Mouse (Mus musculus): ENCODE data around the gene Ptgfrn.

Gene Ptgfrn

DNA sequence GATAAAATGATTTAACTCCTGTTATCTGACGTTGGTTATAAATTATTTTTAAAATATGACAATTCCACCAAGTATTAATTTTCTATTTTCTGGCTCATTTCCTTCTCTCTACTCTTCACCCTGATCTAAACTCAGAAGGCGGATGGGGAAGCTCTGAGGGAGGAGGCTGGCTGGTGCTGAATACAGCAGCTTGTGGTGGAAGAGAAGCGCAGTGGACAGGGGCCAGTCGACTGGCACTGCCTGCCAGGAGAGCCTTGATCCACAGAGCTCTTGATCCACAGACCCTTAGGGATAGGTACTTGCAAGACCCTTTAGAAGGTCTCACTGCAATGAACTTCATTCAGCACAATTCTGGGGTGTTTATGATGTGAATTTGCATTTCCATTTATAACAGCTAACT lies 29.2 kb downstream of the Ptgfrn start:
- no peak for DNase-seq (ENCODE audit: low read depth in 1 of 2, low spot score in 2 of 2)

DNA sequence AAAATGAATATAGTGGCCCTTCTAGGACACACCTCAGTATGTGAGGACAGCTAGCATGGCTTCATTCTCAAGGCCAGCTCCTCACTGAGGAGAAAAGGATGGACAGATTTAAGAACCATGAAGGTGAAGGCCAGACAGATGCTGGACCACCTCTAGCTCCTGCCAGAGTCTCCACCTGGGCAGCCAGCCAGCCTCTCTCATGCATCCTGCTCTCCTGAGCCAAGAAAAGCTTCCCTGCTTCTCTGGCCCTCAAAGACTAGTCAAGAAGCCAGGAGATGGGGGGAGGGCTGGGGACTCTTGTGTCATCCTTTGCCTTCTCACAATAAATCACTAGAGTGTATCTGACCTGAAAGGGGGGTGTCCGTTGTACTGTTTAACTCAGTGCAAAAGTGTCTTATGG lies 31.7 kb downstream of the Ptgfrn start:
- DNase-seq (ENCODE audit: low read depth in 1 of 2, low spot score in 2 of 2), result no peak

DNA sequence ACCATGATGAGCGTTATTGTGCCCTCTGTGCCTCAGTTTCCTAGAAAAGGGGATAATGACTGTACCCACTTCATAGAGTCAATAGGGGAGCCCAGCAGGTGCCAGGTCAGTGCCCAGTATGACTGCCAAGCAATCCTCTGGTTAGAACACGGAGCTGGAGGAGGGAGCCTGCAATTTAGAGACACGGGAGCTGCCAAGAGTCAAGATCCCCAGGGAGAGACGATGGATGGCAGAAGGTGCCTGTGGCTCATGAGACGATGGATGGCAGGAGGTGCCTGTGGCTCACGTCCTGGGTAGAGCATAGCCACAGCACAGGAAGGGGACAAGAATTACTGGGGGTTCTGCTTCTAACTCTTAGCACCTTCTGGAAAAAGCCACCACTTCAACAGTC lies 32.4 kb downstream of the Ptgfrn start:
- no peak for DNase-seq (ENCODE audit: low read depth in 1 of 2, low spot score in 2 of 2)

DNA sequence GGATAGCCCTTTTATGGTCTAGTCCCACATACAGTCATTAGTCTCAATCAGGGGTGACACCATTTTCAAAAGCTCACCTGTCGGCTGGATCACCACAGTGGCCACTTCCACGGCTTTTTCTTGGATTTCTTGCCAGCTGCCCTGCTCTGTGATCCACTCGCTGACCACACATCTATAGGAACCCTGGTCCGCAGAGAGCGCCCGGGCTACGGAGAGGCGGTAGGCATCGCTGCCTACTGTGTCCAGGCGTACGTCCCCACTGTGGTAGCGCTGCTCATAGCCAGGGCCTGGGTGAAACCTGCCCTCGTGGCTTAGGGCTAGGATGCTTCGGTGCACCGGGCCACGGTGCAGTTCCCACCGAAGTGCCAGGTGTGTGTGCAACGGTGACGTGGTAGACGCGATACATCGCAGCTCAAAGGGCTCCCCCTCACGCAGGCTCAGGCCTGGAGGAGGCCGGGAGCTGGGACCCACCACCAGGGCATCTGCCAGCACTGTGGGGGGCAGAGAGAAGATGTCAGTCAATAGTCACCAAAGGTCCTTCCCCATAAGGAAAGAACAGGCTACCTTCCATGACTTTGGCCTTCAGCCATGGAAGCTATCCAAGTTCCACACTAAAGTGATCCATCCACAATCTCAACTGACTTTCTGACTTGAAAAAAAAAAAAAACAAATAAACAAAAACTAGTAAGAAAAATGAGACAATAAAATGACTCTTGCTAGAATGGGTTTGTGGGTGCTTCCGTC lies 32.9 kb downstream of the Ptgfrn start:
- no peak for DNase-seq (ENCODE audit: low read depth in 1 of 2, low spot score in 2 of 2)

DNA sequence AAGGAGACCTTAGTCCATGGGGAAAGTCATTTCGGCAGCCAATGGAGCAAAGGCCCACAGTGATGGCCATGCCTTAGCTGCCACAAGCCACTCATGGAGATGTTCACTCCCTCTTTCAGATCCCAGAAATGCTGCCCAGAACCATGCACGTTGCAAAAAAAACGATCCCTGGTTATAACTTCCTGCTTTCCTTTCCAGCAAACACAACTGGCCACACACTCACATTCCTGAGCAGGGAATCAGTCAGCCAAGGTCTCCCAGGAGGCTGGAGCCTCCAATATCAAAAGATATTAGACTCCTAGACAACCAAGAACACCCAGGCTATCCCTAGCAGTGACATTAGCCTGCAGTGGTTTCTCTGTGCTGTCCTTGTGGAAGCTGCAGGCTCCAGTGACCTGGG lies 34.2 kb downstream of the Ptgfrn start:
- DNase-seq (ENCODE audit: low read depth in 1 of 2, low spot score in 2 of 2), result no peak

DNA sequence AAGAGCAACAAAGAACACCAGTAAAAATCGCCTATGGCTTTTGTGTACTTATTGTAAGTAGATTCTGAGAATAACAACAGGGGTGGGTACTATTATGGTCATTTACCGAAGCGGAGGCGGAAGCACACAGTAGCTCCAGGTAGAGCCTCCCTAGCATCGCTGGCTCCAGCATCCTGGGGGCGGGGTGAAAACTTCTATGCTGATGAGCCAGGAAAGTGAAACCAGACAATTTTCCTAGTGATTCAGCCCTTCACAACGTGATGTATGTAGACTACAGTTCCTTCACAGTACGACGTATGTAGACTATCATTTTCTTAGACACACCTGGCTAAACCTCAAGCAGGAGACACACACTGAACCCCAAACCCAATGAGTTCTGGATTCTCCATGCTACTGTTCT lies 36.7 kb downstream of the Ptgfrn start:
- no peak for DNase-seq (ENCODE audit: low read depth in 1 of 2, low spot score in 2 of 2)

DNA sequence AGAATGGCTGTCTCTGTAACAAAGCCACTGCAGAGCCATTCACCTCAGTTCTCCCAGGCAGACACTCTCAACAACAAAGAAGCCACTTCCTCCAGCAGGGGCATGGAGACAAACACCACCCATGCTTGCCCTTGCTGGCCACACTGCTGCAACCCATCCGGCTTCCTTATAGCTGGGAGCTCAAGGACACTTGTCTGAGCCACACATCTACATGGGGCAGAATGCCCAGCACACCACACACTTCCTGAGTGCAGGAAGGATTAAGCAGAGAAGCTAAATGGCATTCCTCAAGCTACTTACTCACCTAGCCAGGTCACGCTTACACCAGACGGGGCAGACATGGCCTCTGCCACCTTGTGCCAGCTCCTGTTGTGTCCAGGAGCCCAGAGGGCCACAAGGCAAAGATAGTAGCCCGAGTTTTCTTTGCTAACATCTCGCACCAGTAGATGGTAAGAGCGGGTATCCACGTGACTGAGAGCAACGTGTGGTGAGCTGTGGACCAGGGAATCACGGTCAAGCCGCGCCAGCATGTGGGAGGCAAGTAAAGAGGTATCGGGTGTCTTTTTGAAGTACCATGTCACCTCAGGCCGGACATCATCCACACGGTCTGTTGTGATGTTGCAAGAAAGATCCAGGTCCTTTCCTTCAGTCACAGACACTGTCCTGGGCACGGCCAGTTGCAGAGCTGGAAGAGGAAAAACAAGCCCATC lies 37.4 kb downstream of the Ptgfrn start:
- DNase-seq (ENCODE audit: low read depth in 1 of 2, low spot score in 2 of 2), result no peak

DNA sequence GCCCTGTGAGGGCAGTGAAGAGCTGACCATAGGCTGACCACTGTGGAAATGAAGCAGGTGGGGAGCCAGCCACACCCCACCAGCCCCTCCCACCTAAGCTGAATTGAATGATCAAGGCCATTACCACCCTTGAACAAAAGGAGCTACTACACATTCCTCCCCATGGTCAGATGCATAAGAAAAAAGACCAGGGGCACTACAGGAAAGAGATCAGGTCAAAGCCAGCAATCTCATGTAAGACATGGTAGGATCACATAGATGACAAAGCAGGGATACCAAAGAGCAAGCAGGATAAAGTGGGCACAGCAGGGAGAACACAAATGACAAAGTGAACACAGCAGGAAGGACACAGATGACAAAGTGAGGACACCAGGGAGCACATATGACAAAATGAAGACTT lies 38.5 kb downstream of the Ptgfrn start:
- DNase-seq (ENCODE audit: low read depth in 1 of 2, low spot score in 2 of 2), result no peak

DNA sequence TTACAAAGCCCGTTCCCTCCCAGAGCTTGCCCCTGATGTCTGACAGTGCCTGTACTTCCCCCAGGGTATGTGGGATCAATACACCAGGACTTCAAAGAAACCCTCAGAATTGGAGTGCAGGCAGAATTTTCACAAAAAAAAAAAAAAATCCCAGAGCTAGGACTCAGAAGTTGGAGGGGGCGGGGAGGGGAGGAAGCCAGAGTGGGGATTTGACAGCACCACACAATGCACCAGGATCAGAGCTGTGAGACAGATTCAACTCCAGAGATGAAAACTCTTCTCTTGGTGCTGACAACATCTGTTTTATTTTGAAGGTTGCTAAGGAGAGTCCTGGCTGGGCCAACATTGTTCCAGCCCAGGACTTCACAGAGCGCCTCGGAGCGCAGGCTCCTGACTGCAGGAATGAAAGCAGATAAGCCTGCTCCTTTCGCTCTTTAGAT lies 39.3 kb downstream of the Ptgfrn start:
- DNase-seq (ENCODE audit: low read depth in 1 of 2, low spot score in 2 of 2), result no peak

DNA sequence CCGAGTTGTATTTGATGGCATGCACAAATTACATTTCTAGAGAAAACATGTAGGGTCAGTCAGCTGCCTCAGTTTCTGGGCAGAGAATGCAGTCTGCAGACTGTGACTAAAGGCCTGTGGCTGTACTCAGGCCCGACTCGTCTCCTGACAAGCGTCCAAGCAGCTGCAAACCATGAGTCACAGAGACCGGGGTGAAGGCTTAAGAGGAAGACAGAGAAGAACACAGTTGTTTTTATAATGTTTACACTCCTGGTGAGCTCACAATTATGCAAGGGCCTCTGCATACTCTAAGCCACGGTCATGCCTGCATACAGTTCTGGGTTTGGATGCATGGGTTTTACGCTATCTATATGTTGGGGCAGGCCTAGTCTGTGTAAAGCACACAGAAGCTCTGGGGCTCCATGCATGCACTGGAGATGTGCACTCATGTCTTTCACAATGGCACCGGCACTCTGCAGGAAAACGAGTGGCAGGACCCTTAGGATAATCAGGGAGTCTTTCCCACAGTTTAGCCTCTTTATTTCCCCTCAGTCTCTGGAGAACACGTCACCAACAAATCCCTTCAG lies 39.8 kb downstream of the Ptgfrn start:
- no peak for DNase-seq (ENCODE audit: low read depth in 1 of 2, low spot score in 2 of 2)

DNA sequence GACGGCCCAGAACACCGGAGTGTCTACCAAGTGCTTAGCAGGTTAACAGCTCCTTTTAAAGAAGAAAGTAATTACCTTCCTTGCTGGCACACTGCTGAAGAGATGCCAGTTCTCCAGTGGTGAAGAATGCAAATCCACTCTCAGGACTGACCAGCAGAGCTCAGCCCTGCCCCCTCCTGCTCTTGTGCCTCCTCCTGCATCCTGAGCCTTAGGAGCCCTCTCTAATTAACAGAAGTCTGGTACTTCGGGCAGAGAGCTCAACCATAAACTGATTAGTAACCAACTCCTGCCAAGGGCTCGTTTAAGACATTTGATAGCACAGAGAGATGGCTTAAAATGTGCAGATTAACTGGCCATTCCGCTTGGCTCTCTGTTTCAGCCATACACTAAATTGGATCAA lies 41.4 kb downstream of the Ptgfrn start:
- no peak for DNase-seq (ENCODE audit: low read depth in 1 of 2, low spot score in 2 of 2)

DNA sequence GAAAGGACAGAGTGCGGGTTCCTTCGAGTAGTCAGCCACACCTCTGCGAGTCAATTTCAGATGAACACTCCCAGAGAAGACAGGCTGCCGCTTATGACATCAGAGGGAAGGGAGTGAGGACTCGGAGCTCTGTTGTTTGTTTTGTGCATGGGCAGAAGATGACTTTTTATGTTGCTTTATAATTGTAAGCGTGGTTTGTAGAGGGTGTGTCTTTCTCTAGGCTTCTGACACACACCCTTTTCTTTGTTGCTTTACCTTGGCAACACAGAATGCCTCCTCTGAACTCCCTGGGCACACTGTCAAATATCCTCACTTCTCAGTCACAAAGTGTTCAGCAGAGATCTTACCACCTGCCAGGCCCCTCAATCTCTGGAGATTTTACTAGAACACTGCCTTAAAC lies 43.9 kb downstream of the Ptgfrn start:
- no peak for DNase-seq (ENCODE audit: low read depth in 1 of 2, low spot score in 2 of 2)

DNA sequence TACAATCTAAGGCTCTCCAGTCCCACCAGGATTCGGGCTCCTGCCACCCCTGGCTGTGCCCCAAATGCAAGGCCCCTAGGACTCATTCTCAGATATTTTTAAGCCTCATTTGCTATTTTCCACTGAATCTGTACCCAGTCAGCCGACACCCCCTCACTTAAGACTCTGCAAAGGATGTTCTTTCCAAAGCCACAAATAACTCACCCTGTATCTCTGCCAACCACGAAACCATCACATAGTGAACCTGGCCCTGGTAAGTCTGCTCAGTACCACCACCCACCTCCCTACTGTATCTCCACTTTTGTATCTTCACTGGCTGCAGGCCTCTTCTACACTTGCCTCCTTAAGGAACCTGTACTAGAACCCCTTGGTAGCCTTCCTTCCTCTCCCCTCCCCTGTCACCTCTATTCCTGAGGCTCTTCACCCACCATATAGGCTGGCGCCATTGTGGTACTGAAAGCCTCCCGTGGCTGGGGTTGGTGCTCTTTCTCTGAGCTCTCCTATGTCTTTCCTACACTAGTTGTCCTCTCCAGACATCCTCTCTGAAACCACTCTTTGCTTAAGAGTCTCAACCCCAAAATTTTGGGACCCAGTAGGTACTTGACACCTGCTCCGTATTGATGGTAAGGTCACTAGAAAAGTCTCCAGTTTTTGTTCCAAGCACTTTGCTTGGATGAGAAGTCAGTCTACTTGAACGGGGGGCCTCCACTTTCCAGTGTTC lies 48.1 kb downstream of the Ptgfrn start:
- no peak for DNase-seq (ENCODE audit: low read depth in 1 of 2, low spot score in 2 of 2)

DNA sequence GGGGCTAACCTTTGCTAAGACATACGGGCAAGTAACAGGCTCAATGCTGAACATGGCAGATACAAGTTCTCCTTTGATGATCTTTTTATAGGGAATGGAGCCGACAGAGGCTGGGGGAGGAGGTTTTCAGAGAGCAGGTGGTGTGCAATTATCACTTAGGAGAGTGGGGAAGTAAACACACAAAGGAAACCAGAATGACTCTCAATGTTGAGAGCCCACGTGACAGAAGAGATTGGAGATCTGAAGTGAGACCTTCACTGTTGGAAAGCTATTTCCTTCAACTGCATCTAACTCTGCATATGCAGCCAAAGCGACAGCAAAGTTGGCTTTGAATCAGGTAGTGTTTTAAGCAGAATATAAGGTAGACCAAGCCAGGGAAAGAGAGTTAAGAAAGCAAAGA lies 50.9 kb downstream of the Ptgfrn start:
- DNase-seq (ENCODE audit: low read depth in 1 of 2, low spot score in 2 of 2), result no peak

DNA sequence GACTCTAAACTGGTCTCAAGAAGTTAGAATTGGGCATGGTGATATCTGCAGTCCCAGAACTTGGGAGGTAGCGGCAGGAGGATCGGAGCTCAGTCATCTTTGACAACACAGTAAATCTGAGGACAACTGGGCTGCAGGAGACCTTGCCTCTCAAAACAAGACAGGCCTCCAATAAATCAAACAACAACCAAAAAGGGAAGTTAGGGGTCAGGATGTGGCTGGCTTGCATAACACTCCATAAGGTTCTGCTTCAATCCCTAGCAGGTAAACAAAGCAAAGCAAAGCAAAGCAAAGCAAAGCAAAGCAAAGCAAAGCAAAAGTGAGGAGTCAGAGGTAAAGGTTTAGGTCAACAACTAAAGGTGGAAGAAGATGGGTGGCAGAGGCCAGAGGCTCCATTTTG lies 51.9 kb downstream of the Ptgfrn start:
- peak in 1 of 2 experiments; percentile 9 for DNase-seq (ENCODE audit: low read depth in 1 of 2, low spot score in 2 of 2)

DNA sequence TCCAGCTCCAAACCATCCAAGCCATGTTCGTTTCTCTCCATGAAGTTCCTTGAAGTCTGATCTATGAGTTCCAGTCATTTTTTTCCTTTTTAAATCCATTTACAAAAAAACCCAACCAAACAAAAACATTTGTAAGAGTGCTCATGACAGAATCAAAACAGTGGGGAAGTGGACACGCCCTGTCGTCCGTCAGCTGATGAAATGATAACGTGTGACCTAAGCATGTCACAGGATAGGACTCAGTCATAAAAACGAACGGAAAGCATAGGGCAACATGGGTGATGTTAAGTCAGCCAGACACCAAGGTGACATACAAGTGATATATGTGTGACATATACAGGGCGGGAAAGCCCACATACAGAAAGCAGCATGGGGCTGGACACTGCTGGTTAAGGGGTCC lies 54.9 kb downstream of the Ptgfrn start:
- DNase-seq (ENCODE audit: low read depth in 1 of 2, low spot score in 2 of 2), result no peak

DNA sequence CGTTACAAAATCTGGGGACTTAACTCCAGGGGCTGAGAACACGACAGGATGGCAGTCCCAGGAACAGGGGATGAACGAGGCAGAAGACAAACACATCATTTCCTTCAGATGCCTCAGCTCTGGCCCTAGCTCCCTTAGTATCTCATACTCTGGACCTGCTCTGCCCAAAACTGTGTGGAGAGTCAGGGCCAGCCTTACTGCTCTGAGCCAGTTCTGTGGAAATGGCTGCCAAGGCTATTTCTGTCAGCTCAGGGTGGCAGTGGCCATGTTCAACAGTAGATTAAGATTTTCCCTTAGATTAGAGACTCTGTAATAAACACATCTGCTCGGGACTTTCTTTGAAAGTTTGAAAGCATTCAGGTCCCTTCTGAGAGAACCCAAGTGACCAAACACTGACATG lies 58.5 kb downstream of the Ptgfrn start:
- no peak for DNase-seq (ENCODE audit: low read depth in 1 of 2, low spot score in 2 of 2)

DNA sequence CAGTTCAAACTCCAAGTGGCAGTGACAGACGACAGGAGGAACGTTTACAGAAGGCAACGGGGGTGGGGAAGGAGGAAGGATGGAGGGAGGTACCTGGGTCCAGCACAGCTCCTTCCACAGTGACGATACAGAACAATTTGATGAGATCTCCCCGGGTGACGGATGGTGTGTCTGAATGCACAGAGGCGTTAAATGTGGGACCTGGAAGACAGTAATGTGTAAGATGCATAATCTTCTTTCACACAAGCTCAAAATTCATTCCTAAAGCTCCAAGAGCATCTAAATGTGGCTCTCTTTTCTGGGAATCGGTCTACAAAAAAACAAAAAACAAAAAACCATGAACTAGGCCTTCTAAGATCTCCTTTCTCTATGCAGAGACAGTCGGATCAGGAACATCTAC lies 60.1 kb downstream of the Ptgfrn start:
- DNase-seq (ENCODE audit: low read depth in 1 of 2, low spot score in 2 of 2), result no peak

DNA sequence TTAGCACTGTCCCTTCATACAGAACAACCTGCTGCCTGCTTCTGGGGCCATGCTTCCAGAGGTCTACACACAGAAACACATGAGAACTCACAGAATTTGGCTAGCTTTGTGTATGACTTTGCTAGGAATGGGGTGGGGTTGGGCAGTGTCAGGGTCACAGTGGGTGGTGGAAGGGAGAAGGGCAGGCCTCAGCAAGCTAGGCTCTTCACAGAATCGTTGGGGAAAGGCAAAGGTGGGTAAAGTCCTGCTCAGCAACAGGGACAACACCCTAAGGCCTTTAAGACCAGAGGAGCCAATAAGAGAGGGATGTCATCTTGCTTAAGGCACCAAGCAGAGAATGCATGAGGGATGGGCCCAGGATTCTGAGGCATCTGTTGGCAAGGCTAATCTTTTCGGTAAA lies 61.3 kb downstream of the Ptgfrn start:
- no peak for DNase-seq (ENCODE audit: low read depth in 1 of 2, low spot score in 2 of 2)

DNA sequence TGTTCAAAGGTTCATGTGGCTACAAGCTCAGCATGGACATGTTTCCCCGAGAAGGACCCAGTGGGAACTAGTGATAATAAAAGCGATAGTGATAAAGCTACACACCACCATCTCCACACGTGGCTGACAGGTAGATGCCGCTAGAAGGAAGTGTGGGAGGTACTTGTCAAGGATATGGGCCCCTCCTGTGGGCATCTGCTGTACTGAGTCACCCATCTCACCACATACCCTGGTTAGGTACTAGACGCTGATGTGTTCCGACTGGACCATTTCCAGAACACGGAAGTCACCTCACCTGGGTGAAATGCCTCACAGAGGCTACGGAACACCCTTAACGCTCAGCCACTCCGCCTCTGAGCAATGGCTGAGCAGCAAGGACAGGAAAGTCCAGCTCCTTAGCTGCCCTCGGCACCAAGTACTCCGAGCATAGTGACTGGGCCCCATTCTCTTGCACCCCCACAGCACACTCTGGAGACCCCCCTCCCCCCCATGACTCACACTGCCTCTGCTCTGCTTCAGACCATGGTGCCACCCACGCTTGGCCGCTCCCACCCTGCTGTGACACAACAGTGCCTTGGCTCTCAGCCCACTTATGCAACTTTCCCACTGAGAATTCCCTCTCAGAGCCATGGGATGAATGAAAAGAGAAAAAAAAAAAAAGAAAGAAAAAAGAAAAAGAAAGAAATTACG lies 62.3 kb downstream of the Ptgfrn start:
- no peak for DNase-seq (ENCODE audit: low read depth in 1 of 2, low spot score in 2 of 2)

DNA sequence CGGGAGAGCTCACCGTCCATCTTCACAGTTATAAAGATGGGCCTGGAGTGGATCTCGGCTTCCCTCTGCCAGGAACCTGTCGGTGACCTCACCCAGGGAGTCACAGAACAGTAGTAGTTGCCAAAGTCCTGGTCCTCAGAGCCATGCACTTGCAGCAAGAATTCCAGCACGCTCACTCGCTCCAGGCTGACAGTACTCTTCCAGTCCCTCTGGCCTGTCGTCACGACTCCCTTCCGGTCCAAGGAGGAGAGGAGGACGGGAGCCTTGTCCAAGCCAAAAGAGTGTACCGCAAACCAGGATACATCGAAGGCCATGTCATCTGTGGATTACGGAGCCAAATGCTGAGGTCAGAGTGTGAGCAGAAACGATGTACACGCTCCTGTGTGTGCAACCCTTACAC lies 64.6 kb downstream of the Ptgfrn start:
- DNase-seq (ENCODE audit: low read depth in 1 of 2, low spot score in 2 of 2), result no peak
